Mouse (Mus musculus) kidney, postnatal 14 days (tissue): ENCODE data around the gene Olfr551.
"Not testable (repeated sequence)": the region's sequence is repeated elsewhere in the genome, so short reads cannot be mapped to it uniquely, and the experiment has no call there.

Experiments used
- DNase-seq: peaks from one replicate; pipeline ENCODE4 v3.0.0; 2022; ENCODE audit warnings: mixed read lengths

The Olfr551 gene

GRCm38 (mm10) chr7:102591786-102592185, at the start of gene Olfr551:
Olfr551 (minus strand) TSS chr7:102591886.
- DNase-seq: no peak

DNA sequence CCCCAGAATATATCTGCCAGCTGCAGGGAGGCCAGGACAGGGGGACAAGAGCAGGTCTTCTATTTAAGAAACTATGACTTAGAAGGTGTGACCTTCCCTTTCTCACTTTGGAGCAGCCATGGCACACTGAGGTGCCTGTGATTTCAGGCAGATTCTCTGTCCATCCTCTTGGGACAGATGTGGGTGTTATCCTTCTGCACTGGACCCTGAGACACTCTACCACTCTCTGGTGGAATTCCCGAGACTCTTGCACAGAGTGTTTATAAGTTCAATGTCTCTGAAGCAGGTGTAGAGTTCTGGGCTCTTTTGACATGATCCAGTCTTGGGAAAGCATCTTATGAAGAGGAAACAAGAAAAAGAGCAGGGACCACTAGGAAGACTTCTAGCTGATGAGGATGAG, 46.4 kb upstream of the Olfr551 start, which contains the start of gene Olfr554:
Olfr554 (plus strand) TSS at position 301 of the 400 bp plus-strand sequence.
- DNase-seq: no peak

DNA sequence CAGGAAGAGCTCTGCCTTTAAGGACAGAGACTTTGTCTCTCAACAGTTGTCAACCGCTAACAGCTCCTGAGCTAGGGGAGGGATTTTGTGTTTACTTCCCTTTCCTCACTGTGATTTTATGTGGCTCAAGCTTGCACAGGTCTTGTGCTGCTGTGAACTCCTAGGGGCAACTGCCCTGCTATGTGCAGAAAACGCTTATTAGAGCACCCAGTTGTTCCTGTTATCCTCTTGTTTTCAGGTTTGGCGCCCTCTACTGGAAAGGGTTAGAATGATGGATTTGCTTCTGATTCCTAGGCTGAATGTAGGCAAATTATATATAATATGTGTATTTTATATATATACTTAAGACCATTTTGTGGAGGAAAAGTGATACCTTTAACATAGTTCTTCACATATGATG, 45.0 kb upstream of the Olfr551 start:
- DNase-seq: peak; percentile 51

- not testable (repeated sequence) for DNase-seq
Observed at GRCm38 (mm10) chr7:102620368-102620767, 28.7 kb upstream of the Olfr551 start.

DNA sequence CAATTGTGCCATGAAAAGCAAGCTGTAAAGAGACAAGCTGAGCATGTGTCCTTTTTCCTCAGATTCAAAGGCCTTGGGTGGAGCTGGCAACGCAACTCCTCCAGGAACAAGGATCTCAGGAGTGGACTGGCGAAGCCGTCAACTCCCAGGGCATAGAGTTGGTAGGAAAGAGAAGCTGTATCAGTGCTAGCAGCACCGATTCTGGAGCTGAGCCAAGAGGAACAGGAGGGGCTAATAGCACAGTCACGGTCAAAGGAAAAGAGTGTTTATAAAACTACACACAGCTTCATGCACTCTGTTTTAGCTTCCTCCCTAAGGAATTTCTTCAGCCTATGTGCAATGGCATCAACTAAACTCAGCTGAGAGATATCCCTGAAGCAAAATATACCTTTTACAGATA, 27.9 kb upstream of the Olfr551 start:
- DNase-seq: no peak

- DNase-seq: no peak
Observed at GRCm38 (mm10) chr7:102618118-102618517, 26.4 kb upstream of the Olfr551 start, which contains the start of gene Olfr553. Olfr553 (minus strand) TSS chr7:102618218.

DNA sequence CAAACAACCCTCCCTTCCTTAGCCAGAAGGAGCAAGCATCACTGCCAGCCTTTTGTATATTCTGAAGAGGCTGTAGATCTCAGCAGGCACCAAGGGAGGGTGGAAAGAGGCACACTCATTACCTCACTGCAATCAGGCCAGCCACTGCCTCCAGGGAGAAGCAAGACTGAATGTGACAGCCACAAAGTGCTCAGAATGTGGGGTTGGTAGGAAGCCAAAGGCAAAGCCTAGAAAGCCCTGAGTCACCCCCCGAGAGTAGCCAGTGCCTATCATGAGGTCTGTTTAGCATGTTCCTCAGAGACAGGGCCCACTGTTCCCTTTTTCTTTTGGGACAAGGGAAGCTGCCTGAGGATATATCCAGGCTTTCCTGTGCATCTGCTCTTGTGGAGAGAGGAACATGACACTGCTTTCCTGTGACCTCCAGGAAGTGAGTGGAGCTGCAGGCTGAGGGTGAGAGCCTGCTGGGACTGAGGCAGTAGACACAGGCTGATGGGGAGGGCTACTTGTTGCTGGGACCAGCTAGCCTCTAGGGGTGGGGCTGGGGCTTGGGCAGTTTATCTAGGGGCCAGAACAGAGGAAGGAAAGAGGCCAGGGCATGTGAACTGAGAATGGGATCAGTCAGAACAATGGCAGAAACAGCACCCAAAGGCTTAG, 5.8 kb upstream of the Olfr551 start, which contains the start of gene Olfr552:
Olfr552 (plus strand) TSS at position 393 of the 654 bp plus-strand sequence.
- DNase-seq: no peak

- DNase-seq: no peak
Observed at GRCm38 (mm10) chr7:102575998-102576397, 15.7 kb downstream of the Olfr551 start.

DNA sequence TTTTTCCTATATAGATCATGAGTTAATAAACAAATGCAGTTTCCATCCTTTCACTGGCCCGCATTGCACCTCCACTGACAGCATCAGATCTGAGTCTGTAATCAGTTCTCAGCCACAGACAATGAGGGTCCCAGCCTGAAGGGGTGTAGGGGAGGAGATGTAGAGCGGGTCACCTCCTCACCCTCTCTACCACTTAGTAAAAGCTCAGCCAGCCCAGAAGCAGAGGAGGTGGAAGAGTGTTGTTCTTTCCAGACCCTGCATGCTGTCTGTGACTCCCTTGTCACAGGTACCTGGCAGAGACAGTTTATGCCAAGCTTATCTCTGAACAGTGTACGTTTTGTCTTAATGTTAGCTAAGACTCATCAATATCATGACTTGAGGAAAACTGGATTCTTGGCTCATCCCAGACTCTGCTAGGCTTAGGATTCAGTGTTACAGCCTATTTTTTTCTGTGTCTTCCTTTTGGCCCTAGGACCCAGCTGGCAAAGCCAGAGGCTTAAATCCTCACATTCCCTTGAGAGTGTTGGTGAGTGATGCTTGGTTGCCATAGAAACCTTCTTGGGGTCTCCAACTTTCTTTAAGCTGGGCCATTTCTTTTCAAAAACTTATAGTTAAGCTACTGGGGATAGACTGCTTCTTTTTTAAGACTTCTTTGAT, 18.4 kb downstream of the Olfr551 start:
- no peak for DNase-seq

DNA sequence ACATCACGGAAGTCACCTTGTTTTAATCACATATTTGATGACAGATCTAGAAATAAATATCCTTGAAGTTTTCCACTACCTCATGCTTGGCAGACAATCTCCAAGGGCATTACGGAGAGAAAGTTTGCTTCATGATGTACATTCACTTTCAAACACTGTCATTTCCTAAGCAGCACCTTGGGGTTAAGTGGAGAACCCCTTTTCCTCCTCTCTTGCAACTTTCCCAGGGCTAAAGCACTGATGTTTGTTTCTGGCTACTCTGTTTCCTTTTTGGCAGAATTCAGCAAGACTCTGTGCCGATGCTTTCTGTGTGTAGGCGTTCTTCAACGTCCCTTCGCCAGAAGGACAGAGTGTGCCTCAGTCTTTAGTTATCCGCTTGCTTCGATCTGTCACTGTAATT, 20.5 kb downstream of the Olfr551 start, which contains the start of gene Olfr550:
Olfr550 (plus strand) TSS at position 301 of the 400 bp plus-strand sequence.
- DNase-seq: no peak

GRCm38 (mm10) chr7:102566219-102566618, 25.5 kb downstream of the Olfr551 start:
- DNase-seq: no peak

GRCm38 (mm10) chr7:102564999-102565997, 26.4 kb downstream of the Olfr551 start, which contains the start of gene Trim21:
Trim21 (minus strand) TSS chr7:102565486.
- DNase-seq: peak; percentile 92

DNA sequence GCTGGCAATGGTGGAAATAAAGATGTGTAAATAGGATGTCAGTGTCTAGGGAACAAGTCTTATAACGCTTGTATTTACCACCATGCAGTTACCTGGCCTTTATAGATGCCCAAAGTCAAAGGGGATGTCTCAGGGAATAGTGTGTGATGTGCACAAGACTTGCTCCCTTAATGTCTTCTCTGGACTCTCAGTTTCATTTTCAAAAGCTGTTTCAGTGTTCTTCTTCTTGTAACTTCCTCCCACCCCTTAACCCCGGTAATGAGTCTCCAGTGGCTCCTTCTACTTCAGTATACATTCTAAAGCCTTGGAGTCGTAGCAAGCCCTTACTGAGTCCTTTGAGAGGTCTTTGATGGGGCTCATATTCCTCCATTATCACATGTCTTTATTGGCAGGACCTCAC, 38.4 kb downstream of the Olfr551 start:
- DNase-seq: no peak

DNA sequence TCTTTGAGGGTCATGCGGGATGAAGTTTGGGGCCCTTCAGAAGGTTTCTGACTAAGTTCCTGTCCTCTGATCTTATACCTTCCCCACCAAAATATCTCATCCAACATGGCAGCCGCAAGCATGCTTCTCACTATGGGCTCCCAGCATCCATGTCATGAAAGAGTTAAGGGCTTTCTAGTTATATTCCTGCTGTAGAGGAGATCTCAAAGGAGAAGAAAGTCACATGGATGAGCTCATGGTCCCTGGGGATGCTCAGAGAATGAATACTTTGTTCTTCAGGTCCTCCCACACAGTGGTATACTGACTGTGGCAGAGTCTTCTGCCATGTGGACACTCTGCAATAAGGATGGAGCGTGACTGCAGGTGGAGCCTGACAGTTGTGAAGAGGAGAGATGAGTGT, 42.1 kb downstream of the Olfr551 start, which contains the start of gene Olfr549:
Olfr549 (plus strand) TSS at position 301 of the 400 bp plus-strand sequence.
- DNase-seq: no peak

GRCm38 (mm10) chr7:102541251-102541650, 50.4 kb downstream of the Olfr551 start:
- no peak for DNase-seq

- DNase-seq: no peak
Observed at GRCm38 (mm10) chr7:102540596-102540995, 51.1 kb downstream of the Olfr551 start, which contains the start of gene Olfr548-ps1. Olfr548-ps1 (plus strand) TSS chr7:102540896.

DNA sequence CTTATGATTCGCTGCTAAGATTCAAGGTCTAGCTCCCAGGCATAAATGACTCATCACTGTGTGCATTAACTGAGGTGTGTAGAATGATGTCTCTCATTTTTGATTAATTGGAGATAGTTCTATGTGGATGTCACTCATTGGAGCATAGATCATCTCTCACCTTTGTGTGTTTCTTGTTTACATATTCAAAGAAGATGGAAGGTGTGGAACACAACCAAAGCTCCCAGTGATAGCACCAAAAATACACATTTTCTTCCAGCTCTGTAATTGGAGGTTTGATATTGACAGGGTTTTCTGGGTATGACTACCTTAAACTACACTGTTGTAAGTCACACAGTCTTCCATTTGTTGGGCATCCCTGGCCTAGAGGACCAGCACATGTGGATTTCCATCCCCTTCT, 57.2 kb downstream of the Olfr551 start, which contains the start of gene Olfr547:
Olfr547 (plus strand) TSS at position 301 of the 400 bp plus-strand sequence.
- no peak for DNase-seq
